Mouse (Mus musculus): ENCODE results near the gene Tubb2a.

Gene Tubb2a

DNA sequence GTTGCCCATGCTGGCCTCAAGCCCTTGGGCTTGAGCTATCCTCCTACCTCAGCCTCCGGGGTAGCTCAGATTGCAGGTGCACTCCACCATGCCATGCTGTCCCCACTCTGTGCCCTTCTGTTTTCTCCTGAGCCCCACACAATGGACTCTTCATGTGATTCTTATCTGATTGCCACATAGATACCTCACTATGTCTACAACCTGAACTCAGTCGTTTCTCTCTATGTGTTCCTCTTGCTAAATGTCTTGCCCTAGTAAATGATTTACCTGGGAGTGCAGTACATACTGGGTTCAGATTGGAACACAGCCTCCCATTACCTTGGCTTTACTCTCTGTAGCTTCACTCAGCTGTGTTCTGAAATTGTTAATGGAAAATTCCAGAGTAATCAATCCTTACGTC, 22.8 kb downstream of the Tubb2a start:
- in situ Hi-C loops (cut with MboI, MseI) = loop anchor here (5.0 to 10.0 kb wide), 2 partner anchors 97 to 580 kb away; no protein-coding TSS in a partner anchor

DNA sequence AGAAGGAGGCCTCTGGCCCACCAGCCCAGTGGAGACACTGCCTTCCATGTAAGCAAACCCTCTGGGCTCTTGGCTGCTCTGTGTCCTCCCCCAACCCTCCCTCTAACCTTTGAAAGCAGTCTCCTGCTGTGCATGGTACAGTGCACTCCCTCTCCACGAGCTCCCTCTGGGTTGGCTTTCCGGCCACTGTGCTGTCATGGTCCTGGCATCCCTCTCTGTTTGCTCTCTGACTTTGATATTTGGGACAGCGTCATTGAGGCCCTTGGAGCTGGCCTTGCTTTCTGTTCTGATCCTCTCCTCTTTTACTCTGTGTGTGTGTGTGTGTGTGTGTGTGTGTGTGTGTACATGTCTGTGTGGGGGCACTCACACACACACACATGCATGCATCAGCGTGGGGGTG, 23.4 kb downstream of the Tubb2a start:
- in situ Hi-C loops (cut with MboI, MseI) = loop anchor here (5.0 to 10.0 kb wide), 2 partner anchors 98 to 580 kb away; no protein-coding TSS in a partner anchor

DNA sequence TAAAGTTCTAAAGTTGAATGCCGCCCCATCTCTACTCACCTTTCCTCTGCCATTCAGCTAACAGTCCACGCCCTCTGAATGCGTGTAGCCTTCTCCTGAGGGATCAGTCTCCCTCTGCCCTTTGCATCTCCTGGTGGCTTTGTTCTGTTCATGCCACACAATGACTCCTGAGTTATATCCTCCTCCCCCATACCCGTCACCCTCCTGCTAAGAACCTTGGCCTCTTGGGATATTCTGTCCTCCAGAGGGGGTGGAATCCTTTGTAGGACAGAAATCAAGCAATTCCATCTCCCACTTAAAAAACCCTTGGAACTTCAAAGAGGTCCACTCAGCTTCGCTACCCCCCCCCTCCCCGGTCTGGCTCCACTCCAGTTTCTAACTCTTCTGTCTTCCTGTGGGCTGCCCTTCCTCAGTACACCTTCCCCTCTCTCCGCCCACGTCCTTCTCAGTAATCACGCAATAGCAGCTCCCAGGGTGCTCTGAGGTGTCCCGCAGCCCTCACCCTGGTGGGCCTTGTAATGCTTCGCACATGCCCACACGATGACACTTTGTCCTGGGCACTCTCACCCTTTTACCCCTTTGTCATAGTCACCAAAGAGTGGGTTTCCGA, 24.0 kb downstream of the Tubb2a start:
- in situ Hi-C loops (cut with MboI, MseI) = loop anchor here (5.0 to 10.0 kb wide), 2 partner anchors 99 to 581 kb away; no protein-coding TSS in a partner anchor

DNA sequence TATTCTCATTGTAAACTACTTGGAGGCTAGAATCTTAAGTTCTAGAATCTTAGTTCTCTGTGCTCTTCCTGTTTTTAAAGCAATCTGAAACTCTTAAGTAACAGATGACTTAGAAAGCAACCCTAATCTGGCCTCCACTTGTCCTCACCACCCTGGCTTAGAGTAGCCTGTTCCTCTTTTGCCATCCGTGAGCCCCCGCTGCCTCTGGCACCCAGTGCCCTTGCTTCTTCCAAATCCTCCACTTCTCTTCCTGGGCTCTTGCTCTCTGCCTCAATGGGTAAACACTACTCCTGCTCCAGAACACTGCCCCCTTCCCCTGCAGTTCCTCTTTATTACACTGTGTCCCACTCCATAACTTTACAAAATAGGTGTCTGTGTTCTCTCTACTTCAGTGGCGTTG, 26.1 kb downstream of the Tubb2a start:
- in situ Hi-C loops (cut with MboI, MseI) = loop anchor here (5.0 to 10.0 kb wide), 2 partner anchors 101 to 583 kb away; no protein-coding TSS in a partner anchor

DNA sequence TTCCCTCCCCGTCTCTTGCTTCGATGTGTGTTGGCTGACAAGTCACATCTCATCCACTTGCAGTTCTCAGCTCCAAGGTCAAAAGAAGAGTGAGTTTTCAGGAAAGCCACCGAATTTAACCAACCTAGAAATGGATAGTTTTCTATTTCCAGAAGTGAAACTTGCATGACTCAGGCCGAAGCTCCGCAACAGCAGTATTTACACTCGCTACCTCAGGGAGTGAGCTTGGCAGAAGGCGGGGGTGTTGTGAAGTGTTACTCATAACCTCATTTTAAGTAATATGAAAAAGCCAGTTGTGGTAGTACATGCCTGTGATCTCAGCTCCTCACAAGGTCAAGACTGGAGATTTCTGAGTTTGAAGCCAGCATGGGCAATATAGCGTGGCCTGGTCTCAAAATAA, 27.3 kb downstream of the Tubb2a start:
- in situ Hi-C loops (cut with MboI, MseI) = loop anchor here (5.0 to 10.0 kb wide), 2 partner anchors 102 to 584 kb away; no protein-coding TSS in a partner anchor

DNA sequence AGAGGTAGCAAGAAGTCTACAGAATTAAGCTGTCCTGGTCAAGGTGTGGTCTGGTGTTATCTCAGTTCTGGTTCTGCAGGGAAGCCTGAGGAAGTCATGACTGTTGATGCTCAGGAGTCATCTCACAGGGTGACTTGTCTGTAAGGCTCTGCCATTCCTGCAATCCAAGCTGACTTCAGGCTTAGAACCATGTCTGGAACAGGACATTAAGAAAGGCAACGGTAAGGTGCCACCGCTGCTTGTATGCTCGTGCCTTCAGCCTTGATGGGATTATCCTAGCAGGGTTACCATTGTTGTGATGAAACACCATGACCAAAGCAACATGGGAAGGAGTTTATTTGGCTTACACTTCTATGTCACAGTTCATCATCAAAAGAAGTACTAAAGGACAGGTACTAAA, 30.3 kb downstream of the Tubb2a start:
- in situ Hi-C loops (cut with MboI, MseI) = loop anchor here (5.0 to 25.0 kb wide), 5 partner anchors 277 to 817 kb away; no protein-coding TSS in a partner anchor

DNA sequence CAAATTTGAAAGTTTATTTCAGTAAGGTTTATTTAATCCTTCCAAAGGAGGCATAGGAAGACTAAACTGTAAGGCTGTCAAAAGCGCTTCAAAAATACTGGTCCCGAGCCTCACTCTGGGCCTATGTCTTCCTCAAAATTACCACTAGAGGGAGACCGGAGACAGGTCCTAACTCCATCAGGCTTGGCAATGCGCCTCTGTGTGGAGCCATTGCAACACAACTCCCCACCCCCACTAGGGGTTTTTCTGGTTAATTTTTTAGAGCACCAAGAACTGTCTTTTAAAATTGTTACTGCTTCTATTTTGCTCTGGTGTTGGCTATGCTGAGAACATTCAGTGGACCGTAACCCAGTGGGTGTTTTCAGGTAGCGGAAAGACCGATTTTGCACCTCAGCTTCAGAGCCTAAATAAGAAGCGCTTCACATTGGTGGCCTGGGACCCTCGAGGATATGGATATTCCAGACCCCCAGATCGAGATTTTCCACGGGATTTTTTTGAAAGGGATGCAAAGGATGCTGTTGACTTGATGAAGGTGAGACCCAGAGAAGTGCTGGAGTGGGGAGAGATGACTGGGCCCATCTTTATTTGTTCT, 31.3 kb downstream of the Tubb2a start:
- in situ Hi-C loops (cut with MboI, MseI) = loop anchor here (5.0 to 25.0 kb wide), 5 partner anchors 278 to 818 kb away; no protein-coding TSS in a partner anchor

DNA sequence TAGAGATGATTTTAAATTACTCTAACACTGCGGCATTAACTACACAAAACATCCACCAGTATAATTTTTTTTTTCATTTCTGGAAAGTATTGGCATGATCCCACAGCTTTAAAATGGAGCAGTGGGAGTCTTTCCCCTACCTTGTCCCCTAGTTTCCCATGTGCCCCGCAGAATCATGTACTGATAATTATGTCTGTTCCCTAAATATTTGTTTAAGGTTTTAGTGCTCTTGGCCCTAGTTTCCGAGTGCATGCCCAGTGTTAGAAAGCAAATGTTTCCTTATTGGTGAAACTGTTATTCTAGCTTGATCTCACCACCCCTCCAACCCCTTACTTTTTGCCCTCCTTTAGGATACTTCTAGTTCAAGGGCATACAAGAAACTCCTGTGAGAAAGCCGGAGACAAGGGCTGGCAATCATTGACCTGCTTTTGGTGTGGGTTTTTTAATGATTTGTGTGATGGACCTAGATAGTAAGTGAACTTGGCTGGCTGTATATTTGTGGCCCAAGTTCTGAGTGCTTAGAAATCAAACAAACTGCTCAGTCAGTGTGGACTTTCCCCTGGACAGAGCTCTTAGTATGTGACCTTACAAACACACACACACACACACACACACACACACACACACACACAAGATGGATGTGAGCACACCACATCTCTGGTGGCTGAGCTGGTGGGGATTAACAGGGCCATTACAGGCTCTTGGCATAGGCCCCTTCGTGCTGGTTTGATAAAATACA, 32.1 kb downstream of the Tubb2a start:
- in situ Hi-C loops (cut with MboI, MseI) = loop anchor here (5.0 to 25.0 kb wide), 5 partner anchors 279 to 819 kb away; no protein-coding TSS in a partner anchor

DNA sequence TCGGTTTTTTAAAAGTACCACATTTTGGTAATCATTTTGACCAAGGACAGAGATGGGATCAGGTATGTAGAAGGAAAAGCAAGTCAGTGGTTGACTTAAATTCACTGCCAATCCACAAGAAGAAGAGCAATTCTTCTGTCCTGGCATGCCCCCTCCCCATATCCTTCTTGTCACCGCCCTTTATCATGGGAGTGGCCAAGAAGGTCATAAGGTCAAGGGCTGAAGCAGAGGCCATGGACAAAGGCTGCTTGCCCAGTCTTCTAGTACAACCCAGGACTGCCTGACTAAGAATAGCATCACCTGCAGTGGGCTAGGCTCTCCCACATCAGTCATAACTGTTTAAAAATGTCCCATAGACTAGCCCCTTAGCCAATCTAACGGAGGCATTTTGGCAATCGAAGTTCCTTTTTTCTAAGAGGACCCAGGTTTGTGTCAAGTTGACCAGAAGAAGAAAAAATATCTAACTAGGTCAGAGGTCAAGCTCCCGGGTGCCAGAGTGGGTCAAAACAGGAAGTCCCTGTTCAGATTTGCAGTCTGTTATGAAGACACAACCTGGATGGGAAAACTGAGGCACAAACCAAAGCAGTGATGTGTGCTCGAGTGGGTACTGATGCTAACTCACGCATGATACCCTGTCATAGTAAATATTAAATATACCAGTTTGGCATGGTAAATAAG, 34.0 kb downstream of the Tubb2a start:
- in situ Hi-C loops (cut with MboI, MseI) = loop anchor here (5.0 to 25.0 kb wide), 5 partner anchors 113 to 821 kb away; no protein-coding TSS in a partner anchor

DNA sequence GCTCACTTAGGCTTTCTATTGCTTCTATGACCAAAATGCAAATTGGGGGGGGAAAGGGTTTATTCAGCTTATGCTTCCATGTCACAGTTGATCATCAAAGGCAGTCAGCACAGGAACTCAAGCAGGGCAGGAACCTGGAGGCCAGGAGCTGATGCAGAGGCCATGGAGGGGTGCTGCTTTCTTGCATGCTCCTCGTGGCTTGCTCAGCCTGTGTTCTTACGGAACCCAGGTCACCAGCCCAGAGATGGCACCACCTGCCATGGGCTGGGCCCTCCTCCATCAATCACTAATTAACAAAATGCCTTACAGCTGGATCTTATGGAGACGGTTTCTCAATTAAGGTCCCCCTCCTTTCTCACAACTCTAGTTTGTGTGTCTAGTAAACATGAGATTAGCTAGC, 37.7 kb downstream of the Tubb2a start:
- in situ Hi-C loops (cut with MboI, MseI) = loop anchor here (5.0 to 25.0 kb wide), 5 partner anchors 117 to 825 kb away; no protein-coding TSS in a partner anchor

DNA sequence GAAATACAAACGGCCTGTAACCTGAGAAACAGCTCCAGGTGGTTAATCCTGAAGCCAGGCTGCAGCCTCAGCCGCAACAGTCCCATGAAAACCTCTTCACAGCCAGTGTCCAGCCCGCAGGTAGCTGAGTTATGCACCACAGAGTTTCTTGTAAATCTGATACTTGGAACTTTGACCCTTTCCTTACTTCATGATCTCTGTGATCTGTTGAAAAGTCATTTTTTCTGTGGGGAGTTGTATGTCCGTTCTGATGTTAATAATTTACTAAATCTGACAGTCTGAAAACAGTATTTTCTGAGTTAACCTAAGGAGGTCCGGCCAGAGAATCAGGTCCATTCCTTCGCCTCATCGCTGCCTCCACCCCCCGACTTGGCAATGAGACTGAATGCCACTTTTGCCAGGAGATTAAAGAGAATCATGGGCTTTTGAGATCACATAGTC, 38.9 kb downstream of the Tubb2a start:
- in situ Hi-C loops (cut with MboI, MseI) = loop anchor here in 1 of 2 experiments (25.0 kb wide), 1 partner anchor 823 kb away; no protein-coding TSS in a partner anchor

DNA sequence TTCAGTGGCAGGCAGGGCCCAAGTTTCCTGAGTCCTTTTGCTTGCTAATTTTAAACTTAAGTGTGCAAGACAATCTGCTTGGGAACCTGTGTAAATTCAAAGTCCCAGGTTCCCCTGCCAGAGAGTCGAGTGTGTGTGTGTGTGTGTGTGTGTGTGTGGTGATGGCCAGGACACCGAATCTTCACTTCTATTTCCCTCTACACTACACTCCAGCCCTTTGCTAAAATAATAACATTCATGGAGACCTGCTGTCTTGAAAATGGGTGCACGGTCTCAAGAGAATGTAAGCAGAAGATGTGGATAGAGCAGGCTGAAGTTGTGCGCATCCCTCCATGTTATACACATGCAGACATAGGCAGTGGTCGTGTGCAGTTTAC, 39.8 kb downstream of the Tubb2a start:
- in situ Hi-C loops (cut with MboI, MseI) = loop anchor here in 1 of 2 experiments (25.0 kb wide), 1 partner anchor 824 kb away; no protein-coding TSS in a partner anchor

DNA sequence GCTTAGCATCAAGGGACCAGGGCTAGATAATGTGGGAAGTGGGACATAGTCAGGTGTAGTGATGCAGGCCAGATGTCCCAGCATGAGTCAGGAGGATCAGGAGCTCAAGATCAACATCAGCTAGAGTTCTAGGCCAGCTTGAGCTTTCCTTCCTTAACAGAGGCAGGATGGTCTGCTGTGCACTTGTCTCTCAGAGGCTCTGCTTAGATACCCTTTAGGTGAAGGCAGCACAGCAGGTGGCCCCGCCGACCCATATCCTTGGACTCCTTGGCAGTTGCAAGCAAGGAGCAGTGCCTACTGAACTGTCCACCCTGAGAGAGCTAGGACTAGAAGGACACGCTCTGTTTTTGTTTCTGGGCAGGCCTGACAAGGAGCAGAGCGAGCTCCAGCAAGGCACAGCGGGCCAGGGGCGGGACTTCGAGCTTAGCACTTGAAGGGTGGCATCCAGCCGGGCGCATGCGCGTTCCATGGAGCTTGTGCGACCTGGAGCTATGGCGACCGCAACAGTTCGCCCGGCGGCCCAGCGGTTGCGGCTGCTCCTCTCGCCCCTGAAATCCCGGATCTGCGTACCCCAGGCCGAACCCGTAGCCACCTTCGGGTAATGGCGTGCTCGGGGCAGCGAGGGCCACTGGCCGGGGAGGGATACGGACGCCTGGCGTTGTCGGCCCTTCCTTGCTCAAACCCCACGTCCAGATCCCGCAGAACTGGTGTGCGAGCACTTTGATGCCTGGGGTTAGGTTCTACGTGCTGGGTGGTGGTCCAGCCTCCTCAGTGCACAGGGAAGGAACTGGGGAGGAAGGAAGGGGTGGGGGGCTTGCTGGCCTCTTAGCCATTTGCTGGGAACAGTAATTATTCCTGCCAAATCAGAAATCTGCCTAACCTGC, 40.4 kb downstream of the Tubb2a start, which contains the start of gene Bphl:
TSS of gene Bphl (plus strand) at position 426 of the 884 bp plus-strand sequence.
- in situ Hi-C loops (cut with MboI, MseI) = loop anchor here in 1 of 2 experiments (25.0 kb wide), 1 partner anchor 825 kb away; no protein-coding TSS in a partner anchor

DNA sequence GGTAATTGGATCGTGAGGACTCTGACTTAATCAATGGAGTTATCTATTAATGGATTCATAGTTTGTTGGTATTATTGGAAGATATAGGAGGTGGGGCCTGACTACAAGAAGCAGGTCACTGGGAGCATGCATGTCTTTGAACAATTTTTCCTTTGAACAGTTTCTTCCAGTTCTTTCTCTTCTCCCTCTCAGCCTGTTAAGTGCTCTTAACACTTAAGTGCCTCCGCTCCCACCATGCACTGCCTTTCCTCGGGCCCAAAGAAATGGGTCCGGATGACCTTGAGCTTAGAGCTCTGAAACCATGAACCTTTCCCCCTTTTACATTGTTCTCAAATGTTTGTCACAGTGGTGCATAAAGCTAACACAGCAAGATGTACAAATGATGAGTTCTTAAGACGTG, 41.1 kb downstream of the Tubb2a start:
- in situ Hi-C loops (cut with MboI, MseI) = loop anchor here in 1 of 2 experiments (25.0 kb wide), 1 partner anchor 826 kb away; no protein-coding TSS in a partner anchor

DNA sequence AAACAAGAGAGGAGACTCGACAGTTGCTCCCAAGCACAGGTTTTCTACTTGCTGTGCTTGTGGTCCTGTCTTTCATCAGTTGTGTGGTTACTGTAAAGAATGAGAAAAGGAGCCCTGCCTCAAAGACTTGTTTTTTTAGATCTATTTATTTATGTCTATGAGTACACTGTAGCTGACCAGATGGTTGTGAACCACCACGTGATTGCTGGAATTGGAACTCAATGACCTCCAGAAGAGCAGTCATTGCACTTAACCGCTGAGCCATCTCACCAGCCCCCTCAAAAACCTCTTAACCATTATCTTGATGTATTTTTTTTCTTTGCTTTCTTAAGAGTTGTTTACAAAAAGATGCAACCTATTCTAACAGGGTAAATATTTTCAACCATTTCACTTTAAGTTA, 42.4 kb downstream of the Tubb2a start:
- in situ Hi-C loops (cut with MboI, MseI) = loop anchor here in 1 of 2 experiments (25.0 kb wide), 1 partner anchor 827 kb away; no protein-coding TSS in a partner anchor

DNA sequence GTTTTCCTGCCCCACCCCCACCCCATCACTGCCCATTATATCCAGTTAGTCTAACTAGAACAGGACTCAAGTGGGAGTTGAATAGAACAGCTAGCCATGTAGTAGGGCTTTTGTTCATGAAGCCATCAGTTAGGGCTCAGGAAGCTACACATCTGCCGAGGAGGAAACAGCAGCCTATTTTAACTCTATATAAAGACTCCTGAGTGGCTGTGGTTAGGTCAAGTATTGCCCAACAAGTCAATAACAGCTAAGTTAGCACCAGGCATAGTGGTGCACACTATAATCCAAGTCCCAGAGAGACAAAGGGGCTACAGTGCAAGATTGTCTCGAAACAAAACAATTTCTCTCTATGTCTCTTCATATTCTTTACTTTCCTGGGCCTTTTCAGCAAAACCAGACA, 45.8 kb downstream of the Tubb2a start:
- in situ Hi-C loops (cut with MboI, MseI) = loop anchor here in 1 of 2 experiments (25.0 kb wide), 1 partner anchor 830 kb away; no protein-coding TSS in a partner anchor

All from T-helper 17 cell (primary cell).